Mouse (Mus musculus) frontal cortex, postnatal 14 days (tissue): ENCODE data around the gene Trim17.

Experiments
- DNase-seq, 2 experiments: peaks; one replicate each; pipeline ENCODE4 v3.0.0; 2022; ENCODE audit warnings: low spot score in 2 of 2

Gene Trim17

DNA sequence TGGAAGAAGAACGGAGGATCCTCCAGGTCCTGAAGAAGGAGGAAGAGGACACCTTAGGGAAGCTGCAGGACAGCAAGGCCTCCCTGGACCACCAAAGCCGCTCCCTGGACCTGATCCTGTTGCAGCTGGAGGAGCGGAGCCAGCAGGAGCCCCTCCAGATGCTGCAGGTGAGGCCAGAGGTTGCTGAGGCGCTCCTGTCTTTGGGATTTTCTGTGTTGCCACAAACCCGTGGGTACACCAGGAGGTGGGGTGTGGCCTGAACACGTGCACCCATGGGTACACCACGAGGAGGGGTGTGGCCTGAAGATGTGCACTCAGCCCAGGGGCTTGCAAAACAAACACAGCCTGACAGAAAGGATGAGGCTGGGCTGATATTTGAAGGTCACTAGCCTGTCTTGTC, 14.1 kb downstream of the Trim17 start:
- no peak for DNase-seq

DNA sequence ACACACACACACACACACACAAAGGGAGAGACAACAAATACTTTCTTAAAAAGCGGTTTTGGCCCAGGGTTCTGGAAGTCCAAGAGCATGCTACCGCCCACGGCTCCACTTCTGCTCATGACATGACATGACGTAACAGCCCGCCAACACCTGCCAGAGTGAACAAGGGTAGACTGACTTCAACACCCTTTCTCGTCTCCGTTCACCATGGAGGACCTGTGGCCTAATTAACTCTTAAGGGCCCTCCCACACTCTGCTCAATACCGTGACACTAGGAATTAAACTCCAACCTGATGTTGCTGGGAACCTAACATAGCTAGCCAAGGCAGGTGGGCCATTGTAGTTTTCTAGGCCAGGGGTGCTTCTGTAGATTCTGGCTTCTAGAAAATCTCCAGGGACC, 14.5 kb downstream of the Trim17 start:
- no peak for DNase-seq

DNA sequence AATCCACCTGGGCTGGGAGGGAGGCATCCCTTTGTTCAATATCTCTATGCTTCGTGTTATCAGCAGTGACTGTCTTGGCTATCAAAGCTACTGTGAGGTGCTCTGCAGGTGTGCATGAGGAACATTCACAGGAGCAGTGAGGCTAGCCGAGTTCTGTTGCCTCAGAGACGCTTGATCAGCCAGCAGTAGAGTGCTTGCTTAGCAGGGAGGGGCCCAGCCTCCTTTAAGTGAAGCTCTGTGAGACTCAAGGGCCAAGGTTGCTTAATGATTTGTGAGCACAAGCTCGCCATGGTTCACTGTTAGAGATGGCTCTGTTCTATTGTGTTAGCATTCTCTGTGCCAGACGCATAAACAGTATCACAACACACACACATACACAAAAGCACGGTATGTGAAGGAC, 15.2 kb downstream of the Trim17 start:
- DNase-seq, result no peak

DNA sequence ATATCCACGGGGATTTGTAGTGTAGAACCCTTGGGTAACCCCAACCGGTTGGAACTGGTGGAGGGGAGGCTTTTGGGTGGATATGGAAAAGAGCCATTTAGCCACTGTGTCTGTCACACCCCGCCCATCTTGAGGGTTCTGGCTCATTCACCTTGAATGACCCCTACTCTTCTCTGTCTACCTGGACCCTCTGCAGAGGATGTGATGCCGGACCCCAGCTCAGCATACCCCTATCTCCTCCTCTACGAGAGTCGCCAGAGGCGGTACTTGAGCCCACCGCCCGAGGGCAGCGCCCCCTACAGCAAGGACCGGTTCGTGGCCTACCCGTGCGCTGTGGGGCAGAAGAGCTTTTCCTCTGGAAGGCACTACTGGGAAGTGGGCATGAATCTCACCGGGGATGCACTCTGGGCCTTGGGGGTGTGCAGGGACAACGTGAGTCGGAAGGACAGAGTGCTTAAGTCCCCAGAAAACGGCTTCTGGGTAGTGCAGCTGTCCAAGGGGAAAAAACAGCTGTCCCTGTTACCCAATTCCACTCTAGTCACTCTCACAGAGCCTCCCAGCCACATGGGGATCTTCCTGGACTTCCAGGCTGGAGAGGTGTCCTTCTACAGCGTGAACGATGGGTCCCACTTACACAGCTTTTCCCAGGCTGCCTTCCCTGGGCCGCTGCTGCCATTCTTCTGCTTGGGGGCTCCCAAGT, 16.5 kb downstream of the Trim17 start:
- no peak for DNase-seq

DNA sequence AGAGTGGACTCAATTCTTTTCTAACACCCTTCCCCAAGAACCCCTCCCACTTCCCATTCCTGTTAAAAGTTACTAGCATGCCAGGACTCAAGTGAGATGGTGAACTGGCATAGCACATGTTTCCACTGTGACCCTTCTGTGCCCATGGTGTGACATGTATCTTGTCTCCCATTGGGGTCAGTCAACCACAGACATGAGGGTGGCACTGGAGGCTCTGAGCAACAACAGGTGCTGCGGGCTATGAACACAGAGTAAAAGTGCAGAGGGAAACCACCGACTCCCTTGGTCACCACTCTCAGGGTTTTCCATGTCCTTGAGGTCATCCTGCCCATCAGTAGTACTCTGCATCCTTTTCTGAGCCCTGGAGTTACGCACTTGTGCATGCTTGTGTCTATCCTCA, 17.3 kb downstream of the Trim17 start:
- no peak for DNase-seq

DNA sequence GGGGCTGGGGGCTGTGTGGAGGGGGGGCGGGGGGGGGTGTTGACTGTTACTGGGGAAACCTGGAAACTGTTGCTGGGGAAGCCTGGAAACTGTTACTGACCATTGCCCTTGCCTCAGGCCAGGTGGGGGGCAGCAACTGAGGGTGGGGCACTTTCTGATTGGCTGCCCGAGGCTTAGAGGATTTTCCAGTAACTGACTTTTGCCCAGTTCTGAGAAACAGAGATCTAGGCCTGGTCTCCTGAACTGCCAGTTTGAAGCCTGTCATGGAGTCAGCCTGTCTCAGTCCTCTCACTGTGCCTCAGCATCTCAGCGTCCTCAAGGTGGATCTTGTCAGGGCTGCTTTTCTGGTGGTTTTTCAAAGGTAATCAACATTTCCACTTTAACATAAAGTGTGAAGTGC, 19.9 kb downstream of the Trim17 start:
- DNase-seq, result no peak

DNA sequence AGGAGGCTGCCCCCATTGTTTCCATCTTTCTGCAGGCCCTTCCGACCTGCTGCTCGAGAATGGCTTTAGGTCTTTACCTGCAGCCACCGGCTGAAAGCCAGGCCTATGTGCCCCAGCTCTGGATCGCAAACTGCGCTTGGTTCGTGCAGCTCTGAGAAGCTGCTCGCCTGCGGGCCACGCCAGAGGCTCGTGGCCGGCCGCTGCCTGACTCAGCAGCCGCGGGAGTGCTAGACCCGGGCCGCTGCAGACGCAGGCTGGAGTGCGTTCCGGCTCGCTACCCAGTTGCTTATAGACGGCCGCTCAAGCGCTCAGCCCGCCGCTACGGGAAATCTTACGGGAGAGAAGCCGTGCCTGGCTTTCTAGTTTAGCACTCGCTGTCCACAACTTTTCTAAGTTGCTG, 22.7 kb downstream of the Trim17 start:
- no peak for DNase-seq

DNA sequence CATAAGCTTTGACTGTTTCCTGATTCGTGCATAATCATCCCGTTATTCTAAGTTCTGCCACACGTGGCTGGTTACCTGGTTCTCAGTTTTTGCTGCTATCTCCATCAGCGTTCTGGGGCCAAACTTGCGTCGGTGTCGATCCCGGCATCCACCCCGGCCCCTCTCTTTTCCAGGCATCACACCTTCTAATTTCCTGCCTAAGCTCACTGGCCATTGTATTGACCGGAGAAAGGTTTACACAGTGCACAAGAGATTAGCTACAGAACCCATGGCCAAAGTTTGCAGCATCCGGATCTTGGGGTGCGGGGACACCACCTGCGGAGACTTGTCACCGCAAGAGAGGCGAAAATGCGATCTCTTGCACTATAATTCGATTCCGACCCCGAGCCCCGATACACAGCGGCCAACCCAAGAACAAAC, 23.1 kb downstream of the Trim17 start:
- DNase-seq, result no peak

DNA sequence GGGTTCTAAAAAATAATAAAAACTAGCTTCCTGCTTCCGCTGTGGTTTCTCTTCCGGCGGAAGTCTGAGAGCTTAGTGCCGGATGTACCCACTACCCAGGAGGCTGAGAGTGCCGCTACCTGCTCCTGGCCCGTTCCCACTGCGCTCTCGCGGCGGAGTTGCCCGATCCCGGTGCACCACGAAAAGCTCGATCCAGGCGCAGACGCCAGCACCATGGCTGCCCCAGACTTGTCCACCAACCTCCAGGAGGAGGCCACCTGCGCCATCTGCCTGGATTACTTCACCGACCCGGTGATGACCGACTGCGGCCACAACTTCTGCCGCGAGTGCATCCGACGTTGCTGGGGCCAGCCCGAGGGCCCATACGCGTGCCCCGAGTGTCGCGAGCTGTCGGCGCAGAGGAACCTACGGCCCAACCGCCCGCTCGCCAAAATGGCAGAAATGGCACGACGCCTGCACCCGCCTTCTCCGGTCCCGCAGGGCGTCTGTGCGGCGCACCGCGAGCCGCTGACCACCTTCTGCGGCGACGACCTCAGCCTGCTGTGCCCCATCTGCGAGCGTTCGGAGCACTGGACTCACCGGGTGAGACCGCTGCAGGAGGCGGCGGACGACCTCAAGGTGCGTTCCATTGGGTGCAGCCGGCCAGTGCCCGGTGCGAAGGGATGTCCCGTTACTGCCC, 23.7 kb downstream of the Trim17 start, which contains the start of gene Trim11:
Trim11 (plus strand) TSS at position 67 of the 679 bp plus-strand sequence.
- DNase-seq, result no peak

DNA sequence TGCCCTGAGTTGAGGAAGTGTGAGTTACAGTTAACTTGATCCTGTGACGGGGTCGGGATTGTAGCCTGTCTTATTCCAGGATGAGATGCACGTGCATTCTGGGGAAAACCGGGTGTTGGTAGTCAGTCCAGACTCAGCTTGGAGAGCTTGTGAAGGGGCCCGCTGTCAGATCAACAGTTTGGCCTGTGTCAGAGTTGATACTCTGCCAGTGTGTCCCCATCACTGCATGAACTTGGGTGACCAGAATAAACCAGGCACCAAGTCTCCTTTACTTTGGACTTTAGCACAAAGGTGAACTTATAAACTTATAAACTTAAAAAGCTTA, 24.2 kb downstream of the Trim17 start:
- DNase-seq, result no peak

DNA sequence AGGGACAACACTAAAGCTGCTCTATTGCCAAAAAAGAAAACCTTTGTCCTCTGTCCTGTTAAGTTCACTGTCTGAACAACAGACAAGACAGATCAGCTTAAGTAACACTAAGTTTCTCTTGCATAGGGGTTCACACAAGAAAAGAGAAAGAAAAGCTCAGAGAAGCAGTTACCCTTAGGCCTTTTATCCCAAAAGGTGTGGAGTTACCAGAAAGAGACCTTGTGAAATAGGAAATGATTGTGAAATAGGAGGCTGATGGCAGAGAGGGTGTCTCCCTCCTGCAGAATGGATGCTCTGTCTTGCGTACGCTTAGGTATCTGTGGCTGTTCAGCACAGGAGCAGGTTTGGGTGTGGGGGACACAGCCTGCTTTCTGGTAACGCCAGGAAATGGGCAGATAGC, 24.7 kb downstream of the Trim17 start:
- DNase-seq, result no peak

DNA sequence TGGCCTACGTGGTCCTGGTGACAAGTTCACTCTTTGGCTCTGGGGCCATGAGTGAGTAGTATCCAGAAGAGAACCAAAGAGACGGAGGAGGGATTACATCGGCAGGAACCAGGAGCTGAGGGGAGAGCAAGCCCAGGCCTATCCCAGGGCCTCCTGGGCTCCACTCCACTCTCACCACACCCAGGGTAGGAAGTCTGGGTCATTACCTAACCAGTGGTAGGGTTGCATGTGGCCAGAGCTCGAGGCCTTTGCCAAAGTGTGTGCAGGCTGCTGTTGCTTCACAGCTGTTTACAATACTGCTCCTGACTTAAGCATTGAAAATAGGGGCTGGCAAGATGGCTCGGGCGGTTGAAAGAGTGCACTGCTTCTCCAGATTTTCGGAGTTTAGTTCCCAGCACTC, 25.2 kb downstream of the Trim17 start:
- DNase-seq, result no peak

DNA sequence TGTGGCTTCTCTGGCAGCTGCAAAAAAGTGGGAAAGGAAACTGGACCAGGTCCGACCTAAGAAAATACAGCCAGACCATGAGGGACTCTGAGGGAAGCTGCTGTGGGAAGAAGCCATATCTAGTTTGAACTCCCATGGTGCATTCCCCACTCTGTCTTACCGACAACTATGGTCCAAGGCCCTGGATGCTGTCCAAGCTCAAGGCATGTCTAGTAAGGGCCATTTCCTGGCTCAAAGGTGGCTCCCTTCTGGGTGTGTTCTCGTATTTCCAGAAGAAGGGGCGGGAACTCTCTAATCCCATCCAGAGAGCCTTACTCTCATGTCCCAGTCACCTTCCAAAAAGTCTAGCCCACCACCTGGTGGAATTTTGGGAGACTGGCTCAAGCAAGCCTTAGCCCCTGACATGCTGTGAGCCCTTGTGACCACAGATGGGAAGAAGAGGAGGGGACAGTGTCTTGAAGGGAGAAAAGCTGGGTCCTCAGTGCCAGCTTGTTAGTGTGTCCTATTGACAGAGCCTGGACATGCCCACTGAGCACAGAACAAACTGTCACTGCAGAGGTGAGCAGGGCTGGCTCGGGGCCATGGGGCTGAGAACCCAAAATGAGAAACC, 26.0 kb downstream of the Trim17 start:
- no peak for DNase-seq

DNA sequence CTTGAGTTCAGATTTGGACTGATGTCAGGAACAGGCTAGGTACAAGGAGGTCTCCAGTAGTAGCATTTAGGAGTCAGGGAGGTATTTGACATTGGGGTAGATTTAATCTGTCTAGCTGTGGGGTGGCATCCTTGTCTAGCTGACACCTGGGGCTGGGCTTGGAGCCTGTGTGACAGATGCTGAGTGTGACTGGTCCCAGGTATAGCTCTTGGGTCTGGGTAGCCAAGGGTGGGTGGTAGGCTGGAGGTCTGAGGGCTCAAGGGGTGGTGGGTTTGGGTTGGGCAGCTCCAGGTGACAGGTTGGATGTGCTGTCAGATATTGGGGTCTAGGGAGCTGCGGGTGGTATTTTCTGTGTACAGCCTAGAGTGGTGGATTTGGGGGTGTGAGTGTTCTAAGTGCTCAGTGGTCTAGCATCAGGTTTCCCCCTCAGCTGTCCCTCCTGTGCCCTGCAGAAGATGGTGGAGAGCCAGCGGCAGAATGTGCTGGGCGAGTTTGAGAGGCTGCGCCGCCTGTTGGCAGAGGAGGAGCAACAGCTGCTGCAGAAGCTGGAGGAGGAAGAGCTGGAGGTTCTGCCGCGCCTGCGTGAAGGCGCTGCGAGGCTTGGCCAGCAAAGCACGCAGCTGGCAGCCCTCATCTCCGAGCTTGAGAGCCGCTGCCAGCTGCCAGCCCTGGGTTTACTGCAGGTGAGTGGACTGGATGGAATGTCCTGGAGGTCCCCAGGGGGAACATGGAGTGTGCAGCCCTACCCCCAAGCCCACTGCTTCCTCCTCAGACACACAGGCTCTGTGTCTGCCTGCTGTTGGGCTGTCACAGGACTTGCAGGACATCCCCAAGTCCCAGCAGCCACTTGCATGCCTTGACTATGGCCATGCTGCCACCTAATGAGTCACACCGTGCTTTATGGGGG, 27.3 kb downstream of the Trim17 start:
- peak; percentile 59 to 61 for DNase-seq

DNA sequence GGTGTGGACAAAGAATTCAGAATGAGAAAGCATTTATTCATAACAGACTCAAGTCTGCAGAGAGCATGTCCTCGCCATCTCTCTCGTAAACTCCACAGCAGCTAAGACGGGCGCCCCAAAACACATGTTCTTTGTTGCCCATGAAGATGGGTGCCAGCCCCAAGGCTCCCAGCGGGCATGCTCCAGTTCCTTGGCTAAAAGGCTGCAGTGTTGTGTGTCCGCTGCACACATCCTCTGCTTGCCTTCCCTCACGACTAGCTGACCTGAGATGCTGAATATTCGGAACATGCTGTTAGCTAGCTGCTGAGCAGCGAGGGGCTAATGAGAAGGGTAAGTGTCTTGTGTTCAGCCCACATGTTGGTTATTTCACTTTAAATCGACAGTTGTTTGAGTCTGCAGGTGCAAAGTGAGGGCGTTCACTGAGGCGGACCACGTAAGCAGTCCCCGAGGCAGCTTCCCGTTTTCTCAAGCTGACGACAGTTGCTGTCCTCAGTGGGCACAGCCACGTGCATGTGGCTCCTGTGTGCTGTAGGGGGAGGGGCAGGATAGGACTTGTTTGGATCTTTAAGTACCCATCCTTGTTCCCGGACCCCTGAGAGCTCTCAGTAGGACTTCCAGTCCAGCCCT, 28.1 kb downstream of the Trim17 start:
- no peak for DNase-seq

DNA sequence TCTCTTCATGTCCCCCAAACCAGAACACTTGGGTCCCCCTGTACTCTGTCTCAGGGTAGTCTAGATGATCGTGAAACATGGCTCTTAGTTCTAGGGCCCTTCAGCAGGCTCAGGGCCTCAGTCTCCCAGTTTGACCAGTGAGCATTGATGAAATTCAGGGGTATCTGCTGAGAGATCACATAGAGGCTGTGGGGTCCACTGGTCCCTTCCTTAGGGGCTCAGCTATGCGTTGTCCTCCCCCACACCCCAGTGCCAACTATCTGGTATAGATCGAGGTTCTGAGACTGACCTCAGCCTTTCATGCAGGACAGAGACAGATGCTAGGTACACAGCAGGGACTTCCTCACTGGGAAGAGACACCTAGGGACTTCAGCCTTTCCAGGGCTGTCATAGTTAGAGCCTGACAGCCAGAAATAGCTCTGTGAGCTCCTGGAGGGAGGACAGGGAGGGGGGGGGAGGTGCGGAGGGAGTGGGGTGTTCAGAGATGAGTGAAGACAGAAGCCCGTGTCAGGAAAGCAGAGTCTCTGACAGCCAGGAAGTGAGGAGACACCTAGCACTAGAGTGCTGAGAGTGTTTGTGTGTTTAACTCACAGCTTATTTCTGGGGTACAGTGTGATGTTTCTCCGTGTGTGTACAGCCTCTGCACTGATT, 29.3 kb downstream of the Trim17 start:
- DNase-seq, result no peak

DNA sequence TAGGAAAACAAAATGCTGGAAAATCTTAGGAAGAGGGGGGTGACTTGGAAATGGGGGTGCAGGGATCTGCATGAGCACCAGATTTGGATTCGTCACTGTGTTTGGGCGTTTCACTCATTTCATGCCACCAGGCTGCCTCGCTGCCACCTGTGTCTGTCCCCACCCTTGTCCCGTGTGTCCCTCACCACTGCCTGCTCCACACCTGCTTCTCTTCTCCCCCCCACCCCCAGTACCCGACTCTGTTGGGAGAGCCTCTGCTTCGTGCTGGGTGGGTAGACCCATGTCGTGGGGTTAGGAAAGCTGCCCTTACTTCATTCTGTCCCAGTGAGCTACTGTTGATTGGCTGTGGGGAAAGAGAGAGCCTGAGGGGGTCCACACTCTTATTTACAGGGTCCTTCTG, 30.2 kb downstream of the Trim17 start:
- no peak for DNase-seq

DNA sequence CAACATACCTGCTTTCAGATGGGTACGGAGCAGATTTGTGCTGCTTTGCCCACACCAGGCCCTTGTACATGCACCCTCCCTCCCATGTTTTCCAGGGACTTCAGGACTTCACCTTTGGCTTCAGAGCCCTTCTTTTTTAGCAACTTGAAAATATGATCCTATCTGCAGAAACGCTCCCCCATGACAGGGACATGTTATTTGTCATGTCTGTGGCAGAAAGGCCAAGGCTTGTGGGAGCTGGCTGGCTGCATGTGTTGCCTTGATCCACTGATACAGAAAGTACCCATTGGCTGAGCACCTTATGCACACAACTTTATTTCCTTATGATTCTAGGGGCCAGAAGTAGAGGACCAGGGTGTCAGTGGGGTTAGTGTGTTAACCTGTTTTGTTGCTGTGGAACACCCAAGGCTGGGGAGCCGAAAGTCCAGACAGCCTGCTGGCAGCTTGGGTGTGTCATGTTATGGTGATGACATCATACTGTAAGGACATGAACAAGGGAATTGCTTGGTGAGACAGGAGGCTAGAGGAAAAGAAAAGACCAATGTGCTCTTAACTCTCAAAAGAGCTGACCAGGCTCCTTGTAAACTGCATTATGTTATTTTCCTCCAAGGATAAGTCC, 30.9 kb downstream of the Trim17 start:
- DNase-seq, result no peak

DNA sequence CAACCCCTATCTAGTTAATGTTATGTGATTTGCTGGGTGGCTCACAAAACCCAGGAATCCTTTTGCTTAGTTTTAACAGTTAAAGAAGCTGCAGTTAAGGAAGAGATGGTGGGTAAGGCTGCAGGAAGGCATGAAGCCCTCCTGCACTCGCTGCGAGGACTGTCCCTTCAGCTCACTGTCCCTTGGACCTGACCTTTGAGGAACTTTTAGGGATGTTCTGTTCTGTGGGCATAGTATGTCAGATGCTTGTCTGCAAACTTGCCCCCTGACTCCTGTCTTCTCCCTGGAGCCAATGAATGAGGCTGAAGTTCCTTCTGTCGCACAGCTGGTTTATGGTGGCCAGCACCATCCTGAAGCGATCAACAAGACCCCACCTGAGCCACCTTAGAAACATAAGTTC, 34.7 kb downstream of the Trim17 start:
- DNase-seq, result no peak

DNA sequence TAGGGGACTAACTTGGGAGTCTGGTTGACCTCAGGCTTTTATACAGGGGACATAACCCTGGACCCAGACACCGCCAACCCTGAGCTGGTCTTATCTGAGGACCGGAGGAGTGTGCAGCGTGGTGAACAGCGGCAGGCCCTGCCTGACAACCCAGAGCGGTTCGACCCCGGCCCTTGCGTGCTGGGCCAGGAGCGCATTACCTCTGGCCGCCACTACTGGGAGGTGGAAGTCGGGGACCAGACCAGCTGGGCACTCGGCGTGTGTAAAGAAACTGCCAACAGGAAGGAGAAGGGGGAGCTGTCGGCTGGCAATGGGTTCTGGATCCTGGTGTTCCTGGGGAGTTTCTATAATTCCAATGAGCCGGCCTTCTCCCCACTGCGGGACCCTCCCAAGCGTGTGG, 35.7 kb downstream of the Trim17 start:
- DNase-seq, result no peak

DNA sequence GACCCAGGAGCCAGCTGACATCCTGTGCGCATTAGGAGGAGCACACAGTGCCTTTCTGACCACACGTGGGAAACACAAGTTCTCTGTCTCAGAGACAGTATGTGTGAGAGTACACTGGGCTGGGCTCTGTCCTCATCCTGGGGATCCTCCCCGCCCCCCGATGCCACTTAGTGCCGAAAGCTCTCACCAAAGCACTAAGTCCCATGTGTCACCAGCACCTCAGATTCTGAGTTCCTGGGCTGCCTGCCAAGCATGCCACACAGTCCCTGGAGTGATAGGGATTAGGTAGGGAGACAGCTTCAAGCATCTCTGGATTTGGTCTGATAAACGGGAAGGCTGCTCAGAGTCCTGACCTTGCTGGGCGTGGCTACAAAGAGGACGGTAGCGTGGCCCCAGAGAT, 36.3 kb downstream of the Trim17 start:
- no peak for DNase-seq
